ENCODE assay signal across 9 mouse cellular contexts in the genomic region with DNA sequence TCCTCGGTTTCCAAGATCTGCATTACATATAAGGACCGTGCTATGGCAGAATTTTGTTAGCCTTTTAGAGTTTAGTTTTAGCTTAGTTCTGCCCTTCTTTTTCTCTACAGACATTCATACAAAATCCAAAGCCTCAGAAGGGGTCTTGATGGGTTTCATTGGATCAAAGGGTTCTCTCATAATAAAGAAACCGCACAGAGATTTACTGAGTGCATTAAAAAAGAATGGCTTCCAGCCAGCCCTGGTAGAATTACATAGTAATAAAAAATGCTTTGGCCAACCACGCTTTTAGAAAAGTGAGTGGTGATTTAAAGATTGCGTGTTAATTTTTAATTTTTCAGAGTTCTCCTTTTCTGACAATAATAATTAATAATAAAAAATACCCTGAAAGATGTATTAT.
"Had no signal": no experiment of that assay in that cellular context is flagged by ENCODE, and none has a peak within 500 bp of the region (broad histone marks: within the 10 kb centered on the region; RNA-seq: fewer than 3 reads in every experiment).

No protein-coding gene starts in this region.

- DNase-seq: kidney, adult 8-10 months; kidney, postnatal 36 days; lung, adult 18-20 months; lung, postnatal 4 days; thymus, postnatal 36 days had no signal

- H3K27ac ChIP-seq: liver, embryonic 14.5 days had no signal

- H3K9ac ChIP-seq: liver, embryonic 14.5 days had no signal

- H3K4me2 ChIP-seq: midbrain, embryonic 11.5 days had no signal

- ATAC-seq: intestine, embryonic 16.5 days; lung, postnatal 0 days had no signal
